Mouse (Mus musculus): ENCODE data around the gene Vars.

The Vars gene

DNA sequence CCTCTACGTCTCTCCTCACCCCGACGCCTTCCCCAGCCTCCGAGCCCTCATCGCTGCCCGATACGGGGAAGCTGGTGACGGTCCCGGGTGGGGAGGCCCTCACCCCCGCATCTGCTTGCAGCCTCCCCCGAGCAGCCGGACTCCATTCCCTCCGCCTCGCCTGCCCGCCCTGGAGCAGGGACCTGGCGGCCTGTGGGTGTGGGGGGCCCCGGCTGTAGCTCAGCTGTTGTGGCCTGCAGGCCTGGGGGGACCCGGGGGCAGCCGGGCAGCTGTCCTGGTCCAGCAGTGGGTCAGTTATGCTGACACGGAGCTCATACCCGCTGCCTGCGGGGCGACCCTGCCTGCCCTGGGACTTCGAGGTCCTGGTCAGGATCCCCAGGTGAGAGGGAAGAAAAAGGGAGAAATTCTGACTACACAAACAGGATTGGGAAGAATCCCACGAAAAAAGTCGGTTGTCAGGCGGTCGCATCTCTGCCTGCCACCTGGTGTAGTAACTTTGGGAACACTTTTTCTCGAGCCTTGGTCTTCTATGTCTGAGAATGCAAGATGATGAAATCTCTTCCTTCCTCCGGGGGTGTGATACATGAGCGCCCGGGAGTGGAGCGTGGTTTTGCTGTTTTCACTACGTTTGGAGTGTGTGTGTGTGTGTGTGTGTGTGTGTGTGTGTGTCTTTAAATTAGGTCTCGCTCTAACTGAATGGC, 815 bp downstream of the Vars start:
- in situ Hi-C loops (cut with MboI; ENCODE audit: unreplicated experiment in 2 of 2) = loop anchor here in 1 of 2 experiments (10.0 kb wide), 1 partner anchor 233 kb away; the partner anchor contains the start of genes Atp6v1g2 and Nfkbil1

DNA sequence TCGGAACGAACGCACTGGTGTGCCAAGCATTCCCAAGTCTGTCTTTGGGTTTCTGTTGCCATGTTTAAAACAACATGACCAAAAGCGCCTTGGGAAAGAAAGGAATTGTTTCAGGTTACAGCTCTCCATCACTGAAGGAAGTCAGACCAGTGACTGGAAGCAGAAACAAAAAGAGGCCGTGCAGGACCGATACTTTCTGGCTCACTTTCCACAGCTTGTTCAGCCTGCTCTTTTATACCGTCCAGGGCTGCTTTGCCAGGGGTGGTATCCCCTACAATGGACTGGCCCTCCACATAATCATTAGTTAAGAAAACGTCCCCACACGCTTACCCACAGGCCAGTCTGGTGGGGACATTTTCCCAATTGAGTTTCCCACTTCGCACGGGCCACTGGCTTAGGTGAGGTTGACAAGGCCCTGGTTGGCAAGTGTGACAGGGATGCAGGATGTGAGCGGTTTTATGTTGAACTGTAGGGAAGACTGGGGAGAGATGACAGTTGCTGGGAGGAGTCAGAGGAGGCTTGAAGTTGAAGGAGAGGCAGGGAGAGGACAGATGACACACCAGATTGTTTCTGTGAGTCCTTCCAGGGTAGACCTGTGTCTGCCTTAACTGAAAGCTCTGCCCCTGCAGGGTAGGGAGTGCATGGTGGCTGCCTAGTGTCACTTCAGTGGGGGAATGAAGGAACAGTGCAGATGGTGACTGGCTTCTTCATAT, 1.5 kb downstream of the Vars start:
- in situ Hi-C loops (cut with MboI; ENCODE audit: unreplicated experiment in 2 of 2) = loop anchor here in 1 of 2 experiments (10.0 kb wide), 1 partner anchor 232 kb away; the partner anchor contains the start of genes Atp6v1g2 and Nfkbil1

DNA sequence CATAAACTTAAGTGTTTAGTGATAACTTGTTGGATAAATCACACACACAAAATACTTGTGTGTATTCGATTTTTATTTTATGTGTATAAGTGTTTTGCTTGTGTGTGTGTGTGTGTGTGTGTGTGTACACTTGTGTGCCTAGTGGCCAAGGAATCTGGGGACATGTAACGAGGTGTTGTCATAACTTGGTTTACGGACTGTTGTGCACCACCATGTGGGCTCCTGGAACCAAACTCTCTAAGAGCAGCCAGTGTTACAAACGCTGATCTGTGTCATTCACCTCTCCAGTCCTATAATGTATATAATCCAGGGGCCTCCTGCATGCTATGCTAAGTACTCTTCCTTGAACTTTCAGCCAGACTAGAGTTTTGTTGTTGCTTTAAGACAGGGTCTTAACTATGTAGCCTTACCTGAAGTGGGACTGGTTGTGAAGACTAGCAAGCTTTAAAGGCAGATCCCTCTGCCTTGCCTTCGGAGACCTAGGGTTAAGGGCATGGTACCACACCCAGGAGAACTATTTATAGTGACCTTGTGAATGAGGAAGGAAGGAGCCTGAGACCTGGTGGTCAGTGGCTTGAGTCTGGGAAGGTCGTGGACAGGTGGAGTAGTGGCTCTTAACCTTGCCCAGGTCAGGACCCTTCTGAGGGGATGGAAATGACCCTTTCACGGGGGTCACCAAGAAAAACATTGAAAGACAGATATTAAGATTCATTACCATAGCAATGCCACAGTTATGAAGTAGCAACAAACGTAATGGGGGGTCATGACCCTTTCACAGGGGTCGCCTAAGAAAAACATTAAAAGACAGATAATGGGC, 2.4 kb downstream of the Vars start:
- in situ Hi-C loops (cut with MboI; ENCODE audit: unreplicated experiment in 2 of 2) = loop anchor here in 1 of 2 experiments (10.0 kb wide), 1 partner anchor 232 kb away; the partner anchor contains the start of genes Atp6v1g2 and Nfkbil1

DNA sequence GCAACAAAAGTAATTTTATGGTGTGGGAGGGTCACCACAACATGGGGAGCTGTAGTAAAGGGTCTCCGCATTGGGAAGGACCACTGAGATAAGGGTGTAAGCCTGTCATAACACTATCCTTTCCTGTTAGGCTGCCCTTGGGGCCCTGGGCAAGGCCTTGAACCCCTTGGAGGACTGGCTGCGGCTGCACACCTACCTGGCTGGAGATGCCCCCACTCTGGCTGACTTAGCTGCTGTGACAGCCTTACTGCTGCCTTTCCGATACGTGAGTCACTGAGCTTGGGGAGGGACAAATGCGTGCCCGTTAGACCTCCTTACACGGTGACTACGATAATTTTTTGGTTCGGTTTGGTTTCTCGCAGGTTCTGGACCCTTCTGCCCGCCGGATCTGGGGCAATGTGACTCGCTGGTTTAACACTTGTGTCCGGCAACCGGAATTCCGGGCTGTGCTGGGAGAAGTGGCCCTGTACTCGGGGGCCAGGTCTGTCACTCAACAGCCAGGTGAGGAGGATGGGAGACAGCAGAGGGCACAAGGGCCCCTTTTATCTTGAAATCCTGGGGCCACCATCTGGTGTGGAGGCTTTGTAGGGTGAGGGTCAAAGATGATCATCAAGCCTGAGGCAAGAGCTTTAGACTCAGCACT, 3.4 kb downstream of the Vars start:
- in situ Hi-C loops (cut with MboI; ENCODE audit: unreplicated experiment in 2 of 2) = loop anchor here in 1 of 2 experiments (10.0 kb wide), 1 partner anchor 231 kb away; the partner anchor contains the start of genes Atp6v1g2 and Nfkbil1

DNA sequence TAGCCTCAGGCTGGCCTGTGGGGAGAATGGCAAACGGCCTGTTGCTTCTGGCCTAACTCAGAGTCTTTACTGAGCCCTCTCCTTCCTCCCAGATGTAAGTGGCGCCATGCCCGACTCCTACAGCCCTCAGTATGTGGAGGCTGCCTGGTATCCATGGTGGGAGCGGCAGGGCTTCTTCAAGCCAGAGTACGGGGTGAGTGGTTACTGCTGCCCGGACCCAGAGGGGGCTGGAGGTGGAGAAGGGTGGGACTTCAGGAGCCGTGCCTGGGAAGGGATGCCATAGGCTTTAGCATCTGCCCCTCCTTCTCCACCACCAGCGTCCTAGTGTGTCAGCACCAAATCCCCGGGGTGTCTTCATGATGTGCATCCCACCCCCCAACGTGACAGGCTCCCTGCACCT, 4.4 kb downstream of the Vars start:
- in situ Hi-C loops (cut with MboI; ENCODE audit: unreplicated experiment in 2 of 2) = loop anchor here in 1 of 2 experiments (10.0 kb wide), 1 partner anchor 230 kb away; the partner anchor contains the start of genes Atp6v1g2 and Nfkbil1

DNA sequence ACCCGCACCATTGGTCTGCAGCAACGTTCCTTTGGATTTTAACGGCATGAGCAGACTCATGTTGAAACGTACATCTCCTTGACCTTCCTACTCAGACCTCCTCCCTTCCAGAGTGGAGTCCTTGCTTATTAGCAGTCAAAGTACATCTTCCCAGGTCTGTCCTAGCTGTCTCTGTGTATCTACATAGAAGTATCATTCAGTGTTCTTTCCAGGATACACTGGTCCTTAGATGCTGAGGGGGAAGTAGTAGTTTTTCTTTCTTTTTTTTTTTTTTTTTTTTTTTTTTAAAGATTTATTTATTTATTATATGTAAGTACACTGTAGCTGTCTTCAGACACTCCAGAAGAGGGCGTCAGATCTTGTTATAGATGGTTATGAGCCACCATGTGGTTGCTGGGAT, 5.1 kb downstream of the Vars start:
- in situ Hi-C loops (cut with MboI; ENCODE audit: unreplicated experiment in 2 of 2) = loop anchor here in 1 of 2 experiments (10.0 kb wide), 1 partner anchor 229 kb away; the partner anchor contains the start of genes Atp6v1g2 and Nfkbil1

DNA sequence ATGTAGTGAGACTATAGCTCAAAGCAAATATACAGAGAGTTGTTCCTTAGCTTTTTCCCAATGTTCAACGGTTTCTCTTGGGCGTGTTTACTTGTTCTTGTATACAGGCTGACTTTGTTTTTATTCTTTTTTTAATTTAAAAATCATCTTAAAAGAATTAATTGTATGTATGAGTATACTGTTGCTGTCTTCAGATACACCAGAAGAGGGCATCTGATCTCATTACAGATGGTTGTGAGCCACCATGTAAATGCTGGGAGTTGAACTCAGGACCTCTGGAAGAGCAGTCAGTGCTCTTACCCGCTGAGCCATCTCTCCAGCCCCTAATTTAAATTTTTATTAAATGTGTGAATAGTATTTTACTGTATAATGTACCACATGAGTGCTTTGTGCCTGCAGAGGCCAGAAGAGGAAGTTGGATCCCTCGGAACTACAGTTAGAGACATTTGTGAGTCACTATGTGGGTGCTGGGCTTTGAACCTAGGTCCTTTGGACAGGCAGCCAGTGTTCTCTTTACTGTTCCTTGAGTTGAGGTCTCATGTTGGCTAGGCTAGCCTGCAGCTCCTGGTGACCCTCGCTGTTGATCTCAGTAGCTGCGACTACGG, 6.7 kb downstream of the Vars start:
- in situ Hi-C loops (cut with MboI; ENCODE audit: unreplicated experiment in 2 of 2) = loop anchor here in 1 of 2 experiments (10.0 kb wide), 1 partner anchor 227 kb away; the partner anchor contains the start of genes Atp6v1g2 and Nfkbil1

DNA sequence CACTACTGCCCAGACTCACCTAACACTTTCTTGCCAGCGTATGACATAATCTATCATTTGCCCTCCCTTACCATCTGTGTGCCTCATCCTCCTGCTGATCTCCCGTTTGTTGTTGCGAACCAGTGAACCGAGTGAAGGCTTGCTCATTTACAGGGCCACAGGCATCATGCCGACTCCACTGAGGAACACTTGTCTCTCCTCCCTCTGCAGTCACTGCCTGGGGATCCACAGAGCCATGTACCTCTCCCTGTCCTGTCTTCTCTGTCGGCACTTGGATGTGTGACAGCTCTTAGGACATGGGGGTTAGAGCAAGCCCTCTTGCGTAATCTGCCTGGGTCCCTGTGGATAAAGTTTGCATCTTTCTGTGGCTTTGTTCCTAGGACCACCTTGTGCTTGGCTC, 8.8 kb downstream of the Vars start:
- in situ Hi-C loops (cut with MboI; ENCODE audit: unreplicated experiment in 2 of 2) = loop anchor here in 1 of 2 experiments (10.0 kb wide), 1 partner anchor 225 kb away; the partner anchor contains the start of genes Atp6v1g2 and Nfkbil1

DNA sequence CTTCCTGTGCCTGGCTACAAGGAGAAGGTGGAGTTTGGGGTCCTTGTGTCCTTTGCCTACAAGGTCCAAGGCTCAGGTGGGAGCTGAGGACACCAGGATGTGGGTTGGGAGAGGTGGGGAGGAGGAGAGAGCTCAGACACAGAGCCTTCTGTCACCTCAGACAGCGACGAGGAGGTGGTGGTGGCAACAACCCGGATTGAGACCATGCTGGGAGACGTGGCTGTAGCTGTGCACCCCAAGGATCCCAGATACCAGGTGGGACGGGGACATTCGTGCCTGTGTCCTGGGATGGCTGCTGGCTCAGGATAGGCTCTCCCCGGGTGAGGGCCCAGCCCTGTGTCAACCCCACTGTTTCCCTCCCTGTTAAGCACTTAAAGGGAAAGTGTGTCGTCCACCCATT, 10.7 kb downstream of the Vars start:
- in situ Hi-C loops (cut with MboI; ENCODE audit: unreplicated experiment in 2 of 2) = no loop called here

DNA sequence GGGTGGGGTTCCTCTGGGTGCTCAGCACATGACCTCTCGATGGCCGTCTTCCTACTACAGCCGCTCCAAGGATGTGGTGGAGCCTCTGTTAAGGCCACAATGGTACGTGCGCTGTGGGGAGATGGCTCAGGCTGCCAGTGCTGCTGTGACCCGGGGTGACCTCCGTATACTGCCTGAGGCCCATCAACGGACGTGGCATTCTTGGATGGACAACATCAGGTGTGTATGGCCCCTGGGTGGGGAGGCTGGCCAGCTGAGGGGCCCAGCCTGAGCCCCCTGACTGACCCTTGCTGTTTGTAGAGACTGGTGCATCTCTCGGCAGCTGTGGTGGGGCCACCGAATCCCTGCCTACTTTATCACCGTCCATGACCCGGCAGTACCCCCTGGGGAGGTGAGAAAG, 11.6 kb downstream of the Vars start:
- in situ Hi-C loops (cut with MboI; ENCODE audit: unreplicated experiment in 2 of 2) = no loop called here

DNA sequence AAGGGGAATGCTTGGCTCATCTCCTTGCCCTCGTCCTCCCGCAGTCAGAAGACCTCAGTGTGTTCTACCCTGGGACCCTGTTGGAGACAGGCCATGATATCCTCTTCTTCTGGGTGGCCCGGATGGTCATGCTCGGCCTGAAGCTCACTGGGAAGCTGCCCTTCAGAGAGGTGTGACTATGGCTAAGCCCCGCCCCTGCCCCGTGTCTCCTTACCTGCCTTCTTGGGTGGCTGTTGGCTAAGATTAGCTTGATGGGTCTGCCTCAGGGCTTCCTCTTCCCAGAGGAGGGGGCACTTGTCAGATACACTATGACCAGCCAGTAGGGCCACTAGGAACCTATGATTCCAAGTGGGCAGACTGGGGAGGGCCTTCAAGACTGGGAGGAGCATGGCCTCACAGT, 12.4 kb downstream of the Vars start:
- in situ Hi-C loops (cut with MboI; ENCODE audit: unreplicated experiment in 2 of 2) = no loop called here

DNA sequence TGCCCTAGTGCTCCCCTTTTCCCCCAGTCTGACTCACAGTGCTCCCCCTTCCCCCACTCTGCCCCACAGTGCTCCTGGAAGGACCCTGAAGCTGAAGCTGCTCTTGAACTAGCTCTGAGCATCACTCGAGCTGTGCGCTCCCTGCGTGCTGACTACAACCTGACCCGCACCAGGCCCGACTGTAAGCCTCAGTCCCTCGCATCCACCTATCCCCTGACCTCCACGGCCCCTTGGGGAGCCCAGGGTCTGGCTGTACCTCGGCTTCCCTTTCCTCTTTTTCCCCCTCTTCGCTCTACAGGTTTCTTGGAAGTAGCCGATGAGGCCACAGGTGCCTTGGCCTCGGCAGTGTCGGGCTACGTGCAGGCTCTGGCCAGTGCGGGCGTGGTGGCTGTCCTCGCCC, 14.5 kb downstream of the Vars start:
- in situ Hi-C loops (cut with MboI; ENCODE audit: unreplicated experiment in 2 of 2) = no loop called here

DNA sequence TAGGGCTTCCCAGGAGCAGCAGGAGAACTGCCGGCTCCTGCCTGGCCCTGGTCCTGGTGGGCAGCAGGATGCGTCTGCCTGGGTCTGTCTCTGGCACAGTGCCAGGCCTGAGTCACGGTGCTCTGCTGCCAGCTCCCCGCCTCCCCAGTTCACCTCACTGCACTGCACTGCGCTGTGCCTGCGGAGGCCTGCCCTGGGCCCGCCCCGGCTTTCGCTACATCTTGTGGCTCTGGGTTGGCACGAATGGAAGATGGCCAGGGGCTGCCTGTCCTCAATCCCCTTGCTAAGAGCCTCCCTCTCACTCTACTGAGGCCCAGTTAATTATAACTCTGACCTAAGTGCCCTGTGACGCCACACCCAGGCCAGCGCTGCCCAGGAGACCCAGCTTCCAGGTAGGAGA, 15.6 kb downstream of the Vars start, which contains the start of gene Vwa7:
Gene Vwa7 (plus strand): TSS at position 204 of the 400 bp plus-strand sequence.
- in situ Hi-C loops (cut with MboI; ENCODE audit: unreplicated experiment in 2 of 2) = no loop called here

DNA sequence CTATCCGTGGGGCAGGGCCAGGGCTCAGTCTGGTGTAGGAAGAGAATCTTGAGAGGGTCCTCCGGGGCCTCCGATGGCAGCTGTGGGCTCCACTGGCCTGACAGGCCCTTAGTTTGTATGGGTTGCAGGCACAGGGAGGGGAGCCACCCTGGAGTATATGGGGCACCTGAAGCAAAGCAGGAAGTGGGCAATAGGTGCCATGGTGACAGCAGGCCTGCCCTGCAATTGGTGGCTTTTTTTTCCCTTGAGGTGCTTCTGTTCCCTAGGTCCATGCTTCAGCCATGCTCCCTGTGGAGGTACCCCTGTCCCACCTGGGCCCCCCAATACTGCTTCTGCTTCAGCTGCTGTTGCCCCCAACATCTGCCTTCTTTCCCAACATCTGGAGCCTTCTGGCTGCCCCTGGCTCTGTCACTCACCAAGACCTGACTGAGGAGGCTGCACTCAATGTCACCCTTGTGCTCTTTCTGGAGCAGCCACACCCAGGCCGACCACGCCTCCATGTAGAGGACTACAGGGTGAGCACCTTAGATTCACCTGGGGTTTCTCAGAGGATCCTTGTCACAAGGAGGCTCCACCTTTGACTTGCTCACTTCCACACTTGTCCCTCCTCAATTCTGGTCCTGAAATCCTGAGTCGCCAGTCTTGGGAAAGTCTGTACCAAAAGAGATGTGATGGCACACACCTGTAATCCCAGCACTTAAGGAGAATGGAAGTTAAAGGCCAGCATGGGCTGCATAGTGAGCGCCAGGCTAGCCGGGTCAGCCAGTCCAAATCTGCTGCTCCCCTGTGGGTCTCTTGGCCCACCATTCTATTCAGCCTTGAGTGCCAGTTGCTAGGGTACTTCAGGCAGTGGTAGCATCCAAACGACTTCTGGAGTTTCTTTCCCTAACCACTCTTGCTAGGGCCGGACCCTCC, 16.3 kb downstream of the Vars start:
- in situ Hi-C loops (cut with MboI; ENCODE audit: unreplicated experiment in 2 of 2) = no loop called here

DNA sequence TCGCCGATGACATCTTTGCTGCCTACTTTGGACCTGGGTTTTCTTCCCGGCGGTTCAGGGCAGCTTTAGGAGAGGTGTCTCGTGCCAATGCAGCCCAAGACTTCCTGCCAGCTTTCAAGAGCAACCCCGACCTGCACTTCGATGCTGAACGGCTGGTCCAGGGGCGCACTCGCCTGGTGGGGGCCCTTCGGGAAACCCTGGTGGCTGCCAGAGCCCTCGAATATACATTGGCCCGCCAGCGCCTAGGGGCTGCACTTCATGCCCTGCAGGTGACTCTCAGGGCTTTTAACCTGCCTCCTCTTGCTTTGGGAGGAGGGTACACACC, 16.9 kb downstream of the Vars start:
- in situ Hi-C loops (cut with MboI; ENCODE audit: unreplicated experiment in 2 of 2) = no loop called here

DNA sequence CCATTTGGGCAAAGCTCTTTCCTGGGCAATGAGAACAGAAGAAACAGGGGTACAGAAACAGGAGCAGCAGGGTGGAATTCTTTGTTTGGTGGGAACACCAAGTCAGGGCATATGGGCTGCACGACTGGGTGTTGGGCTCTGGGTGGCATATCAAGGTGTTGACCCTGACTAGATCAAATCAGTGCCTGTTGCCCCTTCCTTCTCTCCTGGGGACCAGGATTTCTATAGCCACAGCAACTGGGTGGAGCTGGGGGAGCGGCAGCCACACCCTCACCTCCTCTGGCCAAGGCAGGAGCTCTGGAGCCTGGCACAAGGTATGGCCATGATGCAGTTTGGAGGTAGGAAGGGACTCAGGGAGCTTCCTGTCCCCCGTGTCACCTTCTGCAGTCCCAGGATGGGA, 17.4 kb downstream of the Vars start:
- in situ Hi-C loops (cut with MboI; ENCODE audit: unreplicated experiment in 2 of 2) = no loop called here

DNA sequence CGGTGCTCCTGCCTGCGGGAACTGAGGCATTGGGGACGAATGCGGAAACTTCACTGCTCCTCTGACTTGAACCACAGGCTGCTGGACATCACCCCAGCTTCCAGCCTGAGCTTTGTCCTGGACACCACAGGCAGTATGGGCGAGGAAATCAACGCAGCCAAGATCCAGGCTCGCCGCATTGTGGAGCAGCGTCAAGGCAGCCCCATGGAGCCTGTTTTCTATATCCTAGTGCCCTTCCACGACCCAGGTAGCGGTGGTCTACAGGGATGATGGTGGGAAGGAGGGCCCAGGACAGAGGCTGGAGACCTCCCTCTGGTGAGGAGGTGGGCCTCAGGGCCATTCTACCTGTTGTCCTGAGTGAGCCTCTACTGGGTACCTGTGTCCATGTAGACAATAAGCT, 19.1 kb downstream of the Vars start:
- in situ Hi-C loops (cut with MboI; ENCODE audit: unreplicated experiment in 2 of 2) = loop anchor here (5.0 to 10.0 kb wide), 4 partner anchors 37 to 215 kb away; partner anchors contain the start of genes Atp6v1g2 (in 1 of the 2), Ddah2 (in 1 of the 2), Ly6g5c (in 1 of the 2) and Nfkbil1 (in 1 of the 2)

DNA sequence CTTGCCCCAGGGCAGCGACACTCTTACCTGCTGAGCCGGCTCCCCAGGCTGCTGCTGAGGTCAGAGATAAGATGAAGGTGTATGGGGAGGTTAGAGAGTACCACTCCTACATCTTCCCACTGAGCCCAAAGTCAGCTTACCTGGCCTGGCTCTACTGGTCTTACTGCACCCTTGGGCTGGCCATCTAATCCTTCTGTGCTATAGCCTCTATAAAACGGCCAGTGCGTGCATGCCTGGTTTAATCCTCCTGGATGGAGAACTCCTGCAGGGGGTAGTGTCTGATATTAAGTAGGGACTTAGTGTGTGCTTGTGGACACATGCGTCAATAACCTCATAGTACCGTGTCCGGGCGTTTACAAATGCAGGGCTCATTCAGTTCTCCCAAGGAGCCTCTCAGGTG, 19.8 kb downstream of the Vars start:
- in situ Hi-C loops (cut with MboI; ENCODE audit: unreplicated experiment in 2 of 2) = loop anchor here (5.0 to 10.0 kb wide), 4 partner anchors 37 to 214 kb away; partner anchors contain the start of genes Atp6v1g2 (in 1 of the 2), Ddah2 (in 1 of the 2), Ly6g5c (in 1 of the 2) and Nfkbil1 (in 1 of the 2)
